Mouse (Mus musculus): Measurements from ENCODE around the gene Olfr222.

Gene Olfr222

DNA sequence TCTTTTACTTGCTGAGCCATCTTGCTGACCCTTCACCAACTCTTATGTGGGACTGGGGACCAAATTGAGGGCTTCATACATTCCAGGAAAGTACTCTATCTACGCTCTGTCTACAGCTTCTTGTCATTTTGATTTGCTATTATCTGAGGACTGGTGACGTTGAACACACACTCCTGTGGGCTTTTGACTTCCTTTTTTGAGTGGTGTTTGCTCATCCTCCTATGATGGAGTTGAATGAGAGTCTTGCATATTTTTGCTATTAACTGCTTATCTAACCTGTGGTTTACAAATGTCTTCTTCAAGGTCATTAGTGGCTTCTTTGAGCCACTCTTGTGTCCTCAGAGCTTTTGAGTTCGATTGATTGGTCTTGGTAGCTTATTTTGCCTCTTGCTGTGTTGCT is 35.9 kb downstream of the Olfr222 start:
- no peak for DNase-seq

DNA sequence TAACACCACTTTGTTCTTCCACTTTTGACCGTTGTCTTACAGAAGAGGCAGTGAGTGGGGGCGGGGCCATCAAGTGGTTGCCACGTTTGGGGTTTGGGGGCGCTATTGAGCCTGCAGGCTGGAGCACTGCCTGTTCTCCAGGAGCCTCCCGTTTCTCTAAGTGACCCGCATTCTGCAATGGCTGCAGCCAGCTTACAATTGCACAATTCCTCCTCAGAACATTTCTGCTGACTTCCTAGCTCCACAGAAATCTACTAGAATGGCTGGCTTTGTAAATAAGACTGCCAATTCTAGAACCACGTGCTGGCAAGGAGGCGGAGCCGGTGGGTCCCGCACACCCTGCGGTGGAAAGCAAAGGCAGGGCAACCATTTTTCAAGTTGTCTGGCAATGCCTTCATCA is 37.6 kb downstream of the Olfr222 start:
- DNase-seq = peak in 1 of 2 experiments; percentile 47

DNA sequence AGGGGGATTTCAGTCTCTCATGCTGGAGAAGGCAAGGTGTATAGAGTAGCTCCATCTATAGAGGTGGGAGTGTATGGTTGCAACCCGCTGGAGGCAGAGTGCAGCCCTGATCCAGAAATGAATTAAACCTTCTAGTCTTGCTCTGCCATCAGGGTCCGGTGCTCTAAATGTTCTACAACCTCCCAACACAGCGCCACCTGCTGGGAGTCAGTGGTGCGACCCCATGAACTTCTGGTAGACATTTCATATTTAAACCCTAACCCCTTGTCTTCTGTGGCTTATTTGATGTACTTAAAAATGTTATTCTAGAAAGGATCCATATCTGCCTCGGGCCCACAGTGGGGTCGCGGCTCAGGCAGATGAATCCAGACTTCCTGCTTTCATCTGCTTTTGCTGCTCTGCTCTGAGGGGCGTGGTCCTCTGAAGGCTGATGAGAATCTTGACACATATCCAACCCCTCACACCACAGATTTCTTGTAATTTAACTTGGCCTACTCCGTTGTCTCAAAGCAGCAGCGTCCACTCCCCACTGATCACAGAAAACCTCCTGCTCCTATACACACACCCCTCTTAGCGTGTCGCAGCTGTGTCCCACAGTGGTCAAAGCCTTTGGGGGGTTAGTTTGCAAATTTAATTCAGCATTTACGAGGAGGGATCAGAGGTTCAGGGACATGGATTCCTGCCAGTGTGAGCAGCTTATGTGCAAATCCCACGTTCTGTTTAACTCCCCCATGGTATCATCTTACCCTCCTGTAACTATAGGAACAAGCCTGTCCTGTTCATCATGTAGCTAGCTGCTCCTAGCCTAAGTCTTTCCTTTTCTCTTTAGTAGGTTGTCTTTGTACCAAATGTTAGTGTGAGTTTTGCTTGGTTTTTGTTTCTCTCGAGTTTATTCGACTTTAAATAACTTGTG is 38.6 kb downstream of the Olfr222 start:
- DNase-seq = peak in 1 of 2 experiments; percentile 49

DNA sequence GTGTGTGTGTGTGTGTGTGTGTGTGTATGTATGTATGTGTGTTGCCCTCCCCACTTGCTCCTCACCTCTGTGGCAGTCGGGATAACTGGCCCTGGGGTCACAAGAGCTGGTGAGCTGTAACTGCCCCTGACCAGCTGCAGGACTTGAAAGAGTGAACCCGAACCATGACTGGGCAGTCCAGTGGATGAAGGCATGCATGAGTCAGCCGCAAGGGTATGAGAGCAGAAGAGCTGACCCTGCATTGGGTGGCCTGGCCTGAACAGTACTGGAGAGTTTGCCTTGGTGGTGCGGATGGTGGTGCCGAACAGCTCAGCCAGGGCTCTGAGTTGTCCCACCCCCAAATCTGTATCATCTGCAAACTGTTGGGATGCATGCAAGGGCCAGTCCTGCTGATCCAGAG is 44.5 kb downstream of the Olfr222 start:
- DNase-seq = no peak

DNA sequence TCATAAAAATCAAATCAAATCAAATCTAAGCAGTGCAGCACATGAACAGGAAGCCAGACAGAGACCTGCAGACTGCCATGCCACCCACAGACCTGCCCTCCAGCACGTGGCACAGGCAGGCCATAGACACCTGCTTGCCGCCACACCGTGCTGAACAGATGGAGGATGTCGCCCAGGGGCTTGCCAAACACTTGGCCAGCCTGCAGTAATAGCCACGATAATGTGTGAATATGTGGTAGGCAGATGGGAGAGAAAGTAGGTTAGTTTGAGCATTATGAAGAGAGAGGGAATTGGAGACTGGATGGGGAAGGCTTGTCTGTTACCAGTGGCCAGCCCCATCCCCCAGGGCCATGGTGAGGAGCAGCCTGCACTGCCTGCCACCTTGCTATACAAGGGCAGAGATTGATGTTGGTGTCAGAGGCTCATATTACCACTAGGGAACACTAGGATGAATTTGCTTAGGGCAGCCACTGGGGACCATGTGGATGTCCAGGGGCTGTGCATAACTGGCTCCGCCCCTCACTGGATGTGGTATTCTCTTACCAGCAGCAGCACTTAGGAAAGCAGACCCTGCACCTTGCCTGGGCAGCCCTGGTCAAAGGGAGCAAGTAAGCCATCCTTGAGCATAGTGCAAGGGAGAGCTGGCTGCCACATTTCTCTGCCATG is 45.0 kb downstream of the Olfr222 start:
- no peak for DNase-seq

DNA sequence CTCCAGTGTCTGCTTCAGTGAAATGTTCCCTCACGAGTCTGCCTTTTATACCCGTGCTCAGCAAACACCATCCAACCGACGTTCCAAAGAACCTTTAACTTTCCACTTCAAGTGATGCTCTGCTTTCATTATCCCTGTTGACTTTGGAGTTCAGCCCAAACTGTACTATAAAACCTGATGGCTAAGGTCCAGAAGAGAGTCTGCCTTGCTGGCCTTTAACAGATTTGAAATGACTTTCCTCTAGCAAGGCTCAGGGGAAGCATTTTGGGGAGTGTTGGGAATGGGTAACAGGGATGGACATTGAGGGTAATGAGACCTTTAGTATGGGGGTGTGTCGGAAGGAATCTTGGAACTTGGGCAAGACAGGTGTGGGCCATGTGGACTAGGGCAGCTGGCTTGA is 45.8 kb downstream of the Olfr222 start:
- no peak for DNase-seq

DNA sequence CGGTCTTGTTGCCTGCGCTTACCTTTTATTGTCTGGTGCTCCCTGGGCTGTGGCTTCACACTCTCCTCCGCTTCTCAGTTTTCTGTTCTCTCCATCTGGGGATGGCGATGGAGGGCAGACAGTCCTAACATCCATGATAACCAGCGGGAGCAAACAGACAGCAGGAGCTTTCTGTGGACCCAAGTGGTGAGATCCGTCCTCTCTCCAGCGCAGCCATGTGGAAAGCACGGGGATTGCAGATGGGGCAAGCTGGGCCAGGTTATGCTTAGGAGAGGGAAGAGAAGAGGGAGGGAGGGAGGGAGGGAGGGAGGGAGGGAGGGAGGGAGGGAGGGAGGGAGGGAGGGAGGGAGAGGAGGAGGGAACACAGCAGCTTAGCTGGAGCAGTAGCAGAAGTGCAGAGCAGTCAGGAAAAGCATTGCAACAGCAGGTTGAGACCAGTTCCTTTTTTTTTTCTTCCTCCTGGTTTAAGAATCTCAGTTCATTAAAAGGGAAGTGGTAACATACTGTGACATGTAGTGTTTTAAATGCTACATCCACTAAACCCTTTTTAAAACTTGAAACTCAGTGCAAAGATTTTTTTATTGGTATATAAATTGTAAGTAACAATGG is 49.5 kb downstream of the Olfr222 start, which contains the start of gene Zkscan17:
Gene Zkscan17, minus strand, starts transcription at position 280 of the 609 bp plus-strand sequence.
- DNase-seq = no peak

DNA sequence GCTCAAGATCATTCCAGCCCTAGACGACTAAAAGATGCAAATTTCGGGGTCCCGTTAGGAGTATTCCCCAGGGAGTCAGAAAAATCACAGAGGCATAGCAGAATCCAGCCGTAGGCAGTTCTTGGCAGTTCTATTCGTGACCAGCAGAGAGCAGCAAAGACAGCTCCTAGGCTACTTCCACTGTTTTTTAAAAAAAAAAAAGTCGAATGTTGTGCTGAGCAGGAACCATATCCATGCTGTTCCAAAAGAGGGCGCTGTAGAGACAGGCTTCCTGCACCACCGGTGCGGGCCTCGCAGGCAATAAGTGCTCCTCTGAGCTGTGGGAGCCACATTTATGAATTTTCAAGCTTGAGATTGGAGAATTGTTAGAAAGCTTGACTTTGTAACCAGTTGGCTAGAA is 50.8 kb downstream of the Olfr222 start:
- peak; percentile 32 to 53 for DNase-seq

DNA sequence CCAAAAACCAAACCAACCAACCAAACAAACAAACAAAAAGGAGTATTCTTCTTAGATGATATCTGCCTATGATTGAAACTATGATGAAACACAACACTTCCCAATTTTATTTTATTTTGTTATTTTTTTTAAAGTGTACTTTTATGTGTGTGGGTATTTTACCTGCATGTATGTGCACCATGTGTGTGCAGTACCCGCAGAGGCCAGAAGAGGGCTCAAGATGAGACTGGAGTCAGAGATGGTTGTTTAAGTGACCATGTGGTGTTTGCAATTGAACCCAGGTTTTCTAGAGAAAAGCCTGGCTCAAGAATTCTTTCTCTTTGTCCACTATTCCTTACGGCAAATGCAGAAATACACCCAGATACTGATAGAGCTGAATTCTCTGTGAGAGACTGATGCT is 51.9 kb downstream of the Olfr222 start:
- no peak for DNase-seq

All from spleen, adult 18-20 months (tissue).